Mouse (Mus musculus): ENCODE data around the gene Gm28168.
"Not testable (repeated sequence)": the region's sequence is repeated elsewhere in the genome, so short reads cannot be mapped to it uniquely, and the experiment has no call there.

Gm28168 gene

GRCm38 (mm10) chr1:117927715-117928114, at the start of gene Gm28168:
TSS of gene Gm28168 (plus strand) at chr1:117928015.
- not testable (repeated sequence) for DNase-seq (ENCODE audit: low read depth, low spot score)

GRCm38 (mm10) chr1:117965639-117966038, 37.8 kb downstream of the Gm28168 start, which contains the start of gene Gm7145:
TSS of gene Gm7145 (plus strand) at chr1:117965939.
- DNase-seq (ENCODE audit: low read depth, low spot score) = no peak

All from ZHBTc4 (cell line).